Mouse (Mus musculus): Measurements from ENCODE around the gene Gak. TPM values are rescaled to one million over a fixed set of nuclear protein-coding genes. Genes with fewer than 3 reads are reported as not detected.

Gak gene
- polyA plus RNA-seq (2014; fragmentation: Illumina TruSeq; extraction: RNeasy Lipid Tissue Mini Kit (QIAGEN cat#74804); ENCODE audit: low read depth, low replicate concordance): 66.0 TPM

GRCm38 (mm10) chr5:108629634-108630483 lies at the start of gene Gak, which contains the start of gene Tmem175:
Gak (minus strand) TSS chr5:108629755.
Tmem175 (plus strand) TSS chr5:108629770.

GRCm38 (mm10) chr5:108675251-108675816 lies 45.8 kb upstream of the Gak start, which contains the start of gene Slc26a1:
Slc26a1 (minus strand) TSS chr5:108675569.

GRCm38 (mm10) chr5:108668977-108669936 lies 39.7 kb upstream of the Gak start, which contains the start of gene Dgkq:
Dgkq (minus strand) TSS chr5:108669672.

GRCm38 (mm10) chr5:108659698-108660631 lies 30.4 kb upstream of the Gak start, which contains the start of gene Idua:
Idua (plus strand) TSS chr5:108660331.

GRCm38 (mm10) chr5:108549489-108550206 lies 79.9 kb downstream of the Gak start, which contains the start of gene Cplx1:
Cplx1 (minus strand) TSS chr5:108550024.

Other genes starting within 250 kb of the Gak start
- not detected for gene Pde6b, start 241.4 kb downstream of the Gak start, polyA plus RNA-seq (2014; fragmentation: Illumina TruSeq; extraction: RNeasy Lipid Tissue Mini Kit (QIAGEN cat#74804); ENCODE audit: low read depth, low replicate concordance)
- 435 TPM for gene Atp5k, start 195.3 kb downstream of the Gak start, polyA plus RNA-seq (2014; fragmentation: Illumina TruSeq; extraction: RNeasy Lipid Tissue Mini Kit (QIAGEN cat#74804); ENCODE audit: low read depth, low replicate concordance)
- 5.0 TPM for gene Mfsd7a, start 180.9 kb downstream of the Gak start, polyA plus RNA-seq (2014; fragmentation: Illumina TruSeq; extraction: RNeasy Lipid Tissue Mini Kit (QIAGEN cat#74804); ENCODE audit: low read depth, low replicate concordance)
- gene Pcgf3, start 168.5 kb downstream of the Gak start, polyA plus RNA-seq (2014; fragmentation: Illumina TruSeq; extraction: RNeasy Lipid Tissue Mini Kit (QIAGEN cat#74804); ENCODE audit: low read depth, low replicate concordance): 11.3 TPM
- gene Cplx1, start 79.7 kb downstream of the Gak start, polyA plus RNA-seq (2014; fragmentation: Illumina TruSeq; extraction: RNeasy Lipid Tissue Mini Kit (QIAGEN cat#74804); ENCODE audit: low read depth, low replicate concordance): 0.67 TPM
- 34.5 TPM for gene Tmem175, start within 50 bp of the Gak start, polyA plus RNA-seq (2014; fragmentation: Illumina TruSeq; extraction: RNeasy Lipid Tissue Mini Kit (QIAGEN cat#74804); ENCODE audit: low read depth, low replicate concordance)
- gene Idua, start 30.6 kb upstream of the Gak start, polyA plus RNA-seq (2014; fragmentation: Illumina TruSeq; extraction: RNeasy Lipid Tissue Mini Kit (QIAGEN cat#74804); ENCODE audit: low read depth, low replicate concordance): 23.0 TPM
- 12.9 TPM for gene Dgkq, start 39.9 kb upstream of the Gak start, polyA plus RNA-seq (2014; fragmentation: Illumina TruSeq; extraction: RNeasy Lipid Tissue Mini Kit (QIAGEN cat#74804); ENCODE audit: low read depth, low replicate concordance)
- not detected for gene Slc26a1, start 45.8 kb upstream of the Gak start, polyA plus RNA-seq (2014; fragmentation: Illumina TruSeq; extraction: RNeasy Lipid Tissue Mini Kit (QIAGEN cat#74804); ENCODE audit: low read depth, low replicate concordance)
- 87.8 TPM for gene Fgfrl1, start 62.6 kb upstream of the Gak start, polyA plus RNA-seq (2014; fragmentation: Illumina TruSeq; extraction: RNeasy Lipid Tissue Mini Kit (QIAGEN cat#74804); ENCODE audit: low read depth, low replicate concordance)
- not detected for gene Rnf212, start 145.2 kb upstream of the Gak start, polyA plus RNA-seq (2014; fragmentation: Illumina TruSeq; extraction: RNeasy Lipid Tissue Mini Kit (QIAGEN cat#74804); ENCODE audit: low read depth, low replicate concordance)
- gene Tmed11, start 165.6 kb upstream of the Gak start, polyA plus RNA-seq (2014; fragmentation: Illumina TruSeq; extraction: RNeasy Lipid Tissue Mini Kit (QIAGEN cat#74804); ENCODE audit: low read depth, low replicate concordance): not detected
- gene Vmn2r8, start 179.1 kb upstream of the Gak start, polyA plus RNA-seq (2014; fragmentation: Illumina TruSeq; extraction: RNeasy Lipid Tissue Mini Kit (QIAGEN cat#74804); ENCODE audit: low read depth, low replicate concordance): not detected
- not detected for gene Vmn2r9, start 222.8 kb upstream of the Gak start, polyA plus RNA-seq (2014; fragmentation: Illumina TruSeq; extraction: RNeasy Lipid Tissue Mini Kit (QIAGEN cat#74804); ENCODE audit: low read depth, low replicate concordance)